ENCODE assay signal across 8 mouse cellular contexts in genomic region chr3:89132285-89133062, GRCm38 (mm10). TPM values are rescaled to one million over a fixed set of nuclear protein-coding genes. Genes with fewer than 3 reads are reported as not detected.
DNase-seq lines count a peak whose midpoint lies in the region; ATAC-seq and TF ChIP-seq lines count a peak whose summit lies in the region.

No protein-coding gene starts in this region.

- peaks cover 34 to 59% of the 10 kb centered on the region in 2 experiments for H3K4me1 ChIP-seq in MEL (ENCODE audit: control insufficient read depth in 1 of 2, insufficient read depth in 2 of 2, low read length in 2 of 2)
- peaks cover 37% of the 10 kb centered on the region for H3K4me1 ChIP-seq in liver, postnatal 0 days (ENCODE audit: insufficient read depth)

- DNase-seq in MEL (ENCODE audit: low read depth, low spot score): peak; percentile 98
- DNase-seq in cerebellum, postnatal 14 days: peak; percentile 50 to 66
- DNase-seq in frontal cortex, postnatal 36 days (ENCODE audit: low spot score in 2 of 2): peak; percentile 53 to 54
- DNase-seq in layer of hippocampus, adult 2 months (ENCODE audit: low spot score in 2 of 2): peak; percentile 41 to 57
- DNase-seq in liver, postnatal 0 days: peak; percentile 81
- DNase-seq in retina, embryonic 14.5 days (ENCODE audit: low spot score): peak; percentile 63
- no peak for DNase-seq in gastrocnemius, adult 8-10 months (ENCODE audit: low spot score in 2 of 2)

- peaks cover 0 to 44% of the 10 kb centered on the region in 2 experiments; a peak in 2 of 4 replicates for H3K36me3 ChIP-seq in MEL (ENCODE audit: control insufficient read depth in 1 of 2, insufficient read depth in 2 of 2, low read length in 2 of 2)
- no peaks in the 10 kb centered on the region for H3K36me3 ChIP-seq in liver, postnatal 0 days (replicated peaks; ENCODE audit: insufficient read depth, low read length)

- peak; percentile 93 to 98 for TF ChIP-seq EP300 in MEL (IDR thresholded peaks at IDR 0.05; ENCODE audit: low read depth in 1 of 2, low read length in 2 of 2)
- TF ChIP-seq EP300 in liver, postnatal 0 days (IDR thresholded peaks at IDR 0.05; ENCODE audit: low read depth): peak; percentile 83; the same call in 1 of the 2 replicates

- H3K9me3 ChIP-seq in MEL (replicated peaks; ENCODE audit: insufficient read depth, low read length): no peaks in the 10 kb centered on the region
- no peaks in the 10 kb centered on the region for H3K9me3 ChIP-seq in liver, postnatal 0 days (ENCODE audit: low read length)

- H3K4me2 ChIP-seq in liver, postnatal 0 days (ENCODE audit: low read depth, low read length): peak overlapping the region; percentile 70

- TF ChIP-seq CTCF in MEL (IDR thresholded peaks at IDR 0.05 in 2 of 3, conservative IDR thresholded peaks at IDR 0.05 in 1 of 3; ENCODE audit: control insufficient read depth in 1 of 3, insufficient read depth in 1 of 3, low read depth in 2 of 3, low read length in 3 of 3, poor library complexity in 1 of 3, severe bottlenecking in 1 of 3): peak; percentile 47 to 81 (median 80)
- TF ChIP-seq CTCF in layer of hippocampus, adult 2 months (conservative IDR thresholded peaks at IDR 0.05): peak; percentile 68
- peak; percentile 76 for TF ChIP-seq CTCF in liver, postnatal 0 days (IDR thresholded peaks at IDR 0.05; ENCODE audit: low read depth)

- peaks cover 14% of the 10 kb centered on the region for H3K79me2 ChIP-seq in MEL (ENCODE audit: control insufficient read depth, insufficient read depth, low read length, poor library complexity)

- peak overlapping the region; percentile 88 for H3K27ac ChIP-seq in MEL (ENCODE audit: control insufficient read depth, low read depth, low read length)
- peak overlapping the region; percentile 63 for H3K27ac ChIP-seq in layer of hippocampus, adult 2 months
- peak overlapping the region; percentile 76 for H3K27ac ChIP-seq in liver, postnatal 0 days (ENCODE audit: low read depth)

- H3K9ac ChIP-seq in MEL (ENCODE audit: control insufficient read depth, low read depth, low read length, poor library complexity, severe bottlenecking): peak overlapping the region; percentile 67
- H3K9ac ChIP-seq in liver, postnatal 0 days (replicated peaks): peak overlapping the region; percentile 40

- peak; percentile 55 for TF ChIP-seq RAD21 in MEL (IDR thresholded peaks at IDR 0.05; ENCODE audit: low read depth, low read length)

- no peaks in the 10 kb centered on the region for H3K27me3 ChIP-seq in MEL (ENCODE audit: control insufficient read depth in 1 of 2, insufficient read depth in 2 of 2, low read length in 2 of 2)
- no peaks in the 10 kb centered on the region for H3K27me3 ChIP-seq in liver, postnatal 0 days (ENCODE audit: insufficient read depth, low read length)

- ATAC-seq in CD4-positive, CD25-positive, alpha-beta regulatory T cell, adult 4 months: peak; percentile 32
- peak; percentile 77 for ATAC-seq in liver, postnatal 0 days

- peak overlapping the region; percentile 51 to 57 for H3K4me3 ChIP-seq in MEL (ENCODE audit: control insufficient read depth in 1 of 2, insufficient read depth in 1 of 2, low read depth in 2 of 2, low read length in 2 of 2)
- peak overlapping the region; percentile 55 for H3K4me3 ChIP-seq in layer of hippocampus, adult 2 months
- H3K4me3 ChIP-seq in liver, postnatal 0 days (ENCODE audit: low read depth, low read length): peak overlapping the region; percentile 36

- TF ChIP-seq POLR2A in MEL (IDR thresholded peaks at IDR 0.05; ENCODE audit: control insufficient read depth in 1 of 2, insufficient read depth in 1 of 2, low read depth in 1 of 2, low read length in 2 of 2, poor library complexity in 1 of 2): peak; percentile 21 to 71; a peak in 3 of 4 replicates

- 13% methylated on average over 30 of the region's 30 CpGs for WGBS in liver, postnatal 0 days (ENCODE audit: insufficient replicate concordance)

TF ChIP-seq in MEL, 35 proteins besides CTCF, POLR2A, EP300 and RAD21 (continues in another document):
- peak; percentile 56; the same call in 1 of the 2 replicates for TF ChIP-seq TBP (IDR thresholded peaks at IDR 0.05; ENCODE audit: low read depth, low read length)
- peak; percentile 46 for TF ChIP-seq CHD2 (IDR thresholded peaks at IDR 0.05; ENCODE audit: low read length)
- no peak for TF ChIP-seq USF2 (IDR thresholded peaks at IDR 0.05; ENCODE audit: borderline replicate concordance in 1 of 2, insufficient read depth in 1 of 2, low read depth in 1 of 2, low read length in 2 of 2)
- peak; percentile 68 for TF ChIP-seq MAX (IDR thresholded peaks at IDR 0.05; ENCODE audit: low read length)
- TF ChIP-seq ETS1 (IDR thresholded peaks at IDR 0.05; ENCODE audit: low read depth, low read length): peak; percentile 92
- TF ChIP-seq MYC (IDR thresholded peaks at IDR 0.05; ENCODE audit: low read depth, low read length): 0 out of 2 replicates have a peak, but pooled peaks have one; percentile 49
- peak; percentile 52 for TF ChIP-seq SMC3 (IDR thresholded peaks at IDR 0.05; ENCODE audit: low read depth, low read length)
- TF ChIP-seq RCOR1 (IDR thresholded peaks at IDR 0.05; ENCODE audit: low read depth, low read length): peak; percentile 89
- TF ChIP-seq ELF1 (IDR thresholded peaks at IDR 0.05; ENCODE audit: low read depth, low read length): peak; percentile 51; the same call in 1 of the 2 replicates
- peak; percentile 54; the same call in 1 of the 2 replicates for TF ChIP-seq UBTF (IDR thresholded peaks at IDR 0.05; ENCODE audit: borderline replicate concordance, insufficient read depth, low read depth, low read length)
- TF ChIP-seq JUND (IDR thresholded peaks at IDR 0.05; ENCODE audit: low read depth, low read length): no peak
- TF ChIP-seq BHLHE40 (IDR thresholded peaks at IDR 0.05; ENCODE audit: borderline replicate concordance, low read depth, low read length): peak; percentile 99
- peak; percentile 92 for TF ChIP-seq TAL1 (IDR thresholded peaks at IDR 0.05; ENCODE audit: low read length)
- TF ChIP-seq ZMIZ1 (IDR thresholded peaks at IDR 0.05; ENCODE audit: low read depth, low read length): peak; percentile 64; the same call in 1 of the 2 replicates
- TF ChIP-seq E2F4 (IDR thresholded peaks at IDR 0.05; ENCODE audit: borderline replicate concordance, low read depth, low read length): no peak
- TF ChIP-seq USF1 (IDR thresholded peaks at IDR 0.05; ENCODE audit: low read depth, low read length): peak; percentile 81
- peak; percentile 41; the same call in 1 of the 2 replicates for TF ChIP-seq CHD1 (IDR thresholded peaks at IDR 0.05; ENCODE audit: low read depth, low read length)
- no peak for TF ChIP-seq ZKSCAN1 (IDR thresholded peaks at IDR 0.05; ENCODE audit: low read depth, low read length)
- TF ChIP-seq ZNF384 (IDR thresholded peaks at IDR 0.05; ENCODE audit: low read depth, low read length): peak; percentile 24; the same call in 1 of the 2 replicates
- TF ChIP-seq MEF2A (IDR thresholded peaks at IDR 0.05; ENCODE audit: extremely low read depth, insufficient replicate concordance, low read depth, low read length, poor library complexity, severe bottlenecking): no peak

RNA-seq across cellular contexts. Expression of gene Pklr, which starts 3.5 kb away (rescaled TPM):
- not detected for polyA plus RNA-seq in CD4-positive, CD25-positive, alpha-beta regulatory T cell, adult 4 months (2017; shearing (Covaris generic))
- 41.1 and 53.2 TPM in 2 replicates for total RNA-seq in MEL (2012; rRNA removed)
- 100 to 1,000 TPM; 133 to 185 TPM for polyA plus RNA-seq in MEL (2012; ENCODE audit: insufficient read depth in 1 of 2, insufficient read length in 2 of 2, low read depth in 1 of 2, low replicate concordance in 2 of 2, missing spikeins in 1 of 2)
- total RNA-seq in layer of hippocampus, adult 2 months (2021): not detected
- polyA plus RNA-seq in liver, postnatal 0 days (2015; fragmentation: Nextera tagmentation; extraction: Ambion mirVana): 18.6 and 27.8 TPM in 2 replicates
- under 1 TPM in 1 of 4 experiments, not detected in 3; 0.11 TPM for total RNA-seq in gastrocnemius, adult 8-10 months (2022)

RNA-seq across cellular contexts. Expression of gene Hcn3, which starts 27.5 kb away (rescaled TPM):
- polyA plus RNA-seq in CD4-positive, CD25-positive, alpha-beta regulatory T cell, adult 4 months (2017; shearing (Covaris generic)): 1 to 10 TPM; 1.3 to 2.4 TPM
- total RNA-seq in MEL (2012; rRNA removed): 4.0 TPM in 2 replicates
- polyA plus RNA-seq in MEL (2012; ENCODE audit: insufficient read depth in 1 of 2, insufficient read length in 2 of 2, low read depth in 1 of 2, low replicate concordance in 2 of 2, missing spikeins in 1 of 2): 1 to 10 TPM in 1 of 2 experiments, not detected in 1; 7.4 TPM
- 10 to 100 TPM; 10.2 to 13.3 TPM for total RNA-seq in layer of hippocampus, adult 2 months (2021)
- polyA plus RNA-seq in liver, postnatal 0 days (2015; fragmentation: Nextera tagmentation; extraction: Ambion mirVana): 0.19 and 0.49 TPM in 2 replicates
- total RNA-seq in gastrocnemius, adult 8-10 months (2022): under 1 TPM in 3 of 4 experiments, not detected in 1; 0.44 to 0.68 (median 0.51) TPM

RNA-seq across cellular contexts. Expression of gene Fdps, which starts 30.7 kb away (rescaled TPM):
- polyA plus RNA-seq in CD4-positive, CD25-positive, alpha-beta regulatory T cell, adult 4 months (2017; shearing (Covaris generic)): 10 to 100 TPM; 63.1 to 97.7 TPM
- 239 and 267 TPM in 2 replicates for total RNA-seq in MEL (2012; rRNA removed)
- 100 to 1,000 TPM in 1 of 2 experiments, not detected in 1; 226 TPM for polyA plus RNA-seq in MEL (2012; ENCODE audit: insufficient read depth in 1 of 2, insufficient read length in 2 of 2, low read depth in 1 of 2, low replicate concordance in 2 of 2, missing spikeins in 1 of 2)
- 10 to 100 TPM; 72.5 to 78.4 TPM for total RNA-seq in layer of hippocampus, adult 2 months (2021)
- polyA plus RNA-seq in liver, postnatal 0 days (2015; fragmentation: Nextera tagmentation; extraction: Ambion mirVana): 75.8 and 82.2 TPM in 2 replicates
- 10 to 100 TPM; 25.9 to 30.1 (median 27.9) TPM for total RNA-seq in gastrocnemius, adult 8-10 months (2022)

RNA-seq across cellular contexts. Expression of gene Gm43738, which starts 31.6 kb away (rescaled TPM):
- polyA plus RNA-seq in CD4-positive, CD25-positive, alpha-beta regulatory T cell, adult 4 months (2017; shearing (Covaris generic)): not detected
- total RNA-seq in MEL (2012; rRNA removed): not detected in 2 replicates
- not detected for polyA plus RNA-seq in MEL (2012; ENCODE audit: insufficient read depth in 1 of 2, insufficient read length in 2 of 2, low read depth in 1 of 2, low replicate concordance in 2 of 2, missing spikeins in 1 of 2)
- total RNA-seq in layer of hippocampus, adult 2 months (2021): under 1 TPM in 1 of 2 experiments, not detected in 1; 0.18 TPM
- not detected in 2 replicates for polyA plus RNA-seq in liver, postnatal 0 days (2015; fragmentation: Nextera tagmentation; extraction: Ambion mirVana)
- total RNA-seq in gastrocnemius, adult 8-10 months (2022): not detected

RNA-seq across cellular contexts. Expression of gene Clk2, which starts 32.1 kb away (rescaled TPM):
- polyA plus RNA-seq in CD4-positive, CD25-positive, alpha-beta regulatory T cell, adult 4 months (2017; shearing (Covaris generic)): 10 to 100 TPM; 15.7 to 23.0 TPM
- total RNA-seq in MEL (2012; rRNA removed): 27.5 and 28.2 TPM in 2 replicates
- polyA plus RNA-seq in MEL (2012; ENCODE audit: insufficient read depth in 1 of 2, insufficient read length in 2 of 2, low read depth in 1 of 2, low replicate concordance in 2 of 2, missing spikeins in 1 of 2): 100 to 1,000 TPM in 1 of 2 experiments, 10 to 100 TPM in 1; 83.6 to 138 TPM
- total RNA-seq in layer of hippocampus, adult 2 months (2021): 10 to 100 TPM; 47.8 to 56.1 TPM
- polyA plus RNA-seq in liver, postnatal 0 days (2015; fragmentation: Nextera tagmentation; extraction: Ambion mirVana): 5.0 and 5.7 TPM in 2 replicates
- total RNA-seq in gastrocnemius, adult 8-10 months (2022): 10 to 100 TPM; 13.6 to 21.5 (median 15.1) TPM

Comparison
In these comparisons a context has a peak if more than half of its experiments do, and no peak if none do; other contexts are left out.
1. DNase-seq: peak in MEL (single experiment), cerebellum, postnatal 14 days (2 of 2), frontal cortex, postnatal 36 days (2 of 2), layer of hippocampus, adult 2 months (2 of 2), liver, postnatal 0 days (single experiment) and retina, embryonic 14.5 days (single experiment); none in gastrocnemius, adult 8-10 months (0 of 2).
2. RNA of gene Pklr, which starts 3.5 kb away (total RNA-seq): 41.1 to 53.2 TPM in MEL; not detected in layer of hippocampus, adult 2 months and 0.11 TPM in gastrocnemius, adult 8-10 months; every median in the first group is over 10 times any median in the second.
3. Peak in every context shown above with its lines, with median percentiles within 50 percentile points of each other: H3K27ac ChIP-seq, H3K4me3 ChIP-seq and CTCF ChIP-seq.